Mouse (Mus musculus) kidney, adult 8-10 months (tissue): ENCODE measurements around the gene Lclat1.

ENCODE experiments used
- DNase-seq, 2 experiments: peaks; one replicate each; pipeline ENCODE4 v3.0.0; 2022

Gene Lclat1

GRCm38 (mm10) chr17:73107158-73108157, at the start of gene Lclat1:
Gene Lclat1 (plus strand): TSS chr17:73107985.
- peak; percentile 94 to 96 for DNase-seq

- no peak for DNase-seq
Observed at GRCm38 (mm10) chr17:73058319-73058718, 49.5 kb upstream of the Lclat1 start.

GRCm38 (mm10) chr17:73060224-73060896, 47.4 kb upstream of the Lclat1 start:
- peak in 1 of 2 experiments; percentile 28 for DNase-seq

GRCm38 (mm10) chr17:73060897-73061252, 46.9 kb upstream of the Lclat1 start:
- DNase-seq = no peak

GRCm38 (mm10) chr17:73062701-73063100, 45.1 kb upstream of the Lclat1 start:
- no peak for DNase-seq

GRCm38 (mm10) chr17:73063299-73063698, 44.5 kb upstream of the Lclat1 start:
- DNase-seq = no peak

DNA sequence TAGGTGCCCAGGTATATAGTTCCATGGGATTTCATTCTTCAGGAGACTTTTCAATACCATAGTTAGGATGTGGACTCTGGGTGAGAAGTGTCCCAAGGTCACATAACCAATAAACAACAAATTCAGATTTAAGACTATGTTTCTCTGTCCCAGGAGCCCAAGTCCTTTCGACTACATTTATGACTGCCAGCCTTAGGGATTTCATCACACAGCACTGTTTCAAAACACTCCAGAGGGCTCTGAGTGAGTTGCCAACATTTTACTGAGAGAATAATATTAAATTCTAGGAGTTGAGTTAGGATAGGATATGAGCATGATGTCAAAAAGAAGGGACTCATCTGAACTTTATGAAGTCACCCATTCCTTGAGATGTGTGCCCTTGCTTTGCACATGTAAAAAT, 44.0 kb upstream of the Lclat1 start:
- no peak for DNase-seq

DNA sequence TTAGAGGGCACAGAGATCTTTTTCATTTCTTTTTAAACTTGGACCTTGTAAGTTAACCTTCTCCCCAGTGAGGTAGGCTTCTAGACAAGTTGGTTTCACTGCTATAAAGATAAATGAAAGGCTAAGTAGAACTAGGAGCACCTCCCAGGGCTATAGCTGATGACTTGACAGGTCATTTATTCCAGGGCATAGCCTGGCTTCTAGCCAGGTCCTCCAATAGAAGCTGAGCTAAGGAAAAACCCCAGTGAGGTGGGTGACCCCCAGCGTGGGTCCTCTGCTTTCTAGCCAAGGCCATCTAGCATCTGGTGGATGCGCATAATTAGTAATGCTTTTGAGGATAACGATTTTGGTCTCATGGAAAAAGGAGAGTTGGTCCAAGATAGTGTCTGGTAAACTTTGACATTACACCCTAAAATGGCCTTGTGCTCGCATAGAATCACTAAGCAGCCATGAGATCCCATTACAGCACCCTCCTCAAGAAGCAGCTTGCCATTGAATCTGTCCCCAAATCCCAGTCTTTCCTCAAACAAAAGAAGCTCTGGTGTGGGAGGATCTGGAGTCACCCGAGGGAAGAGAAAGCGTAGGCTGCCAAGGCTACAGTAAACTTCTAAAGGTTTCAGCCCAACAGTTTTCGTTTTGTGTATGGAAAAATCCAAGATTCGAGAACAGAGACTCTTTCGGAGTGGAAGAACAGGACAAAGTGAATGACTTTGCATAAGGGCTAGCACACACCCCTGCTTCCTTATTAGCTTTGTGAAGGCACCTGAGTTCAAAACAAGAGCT, 41.2 kb upstream of the Lclat1 start:
- no peak for DNase-seq

GRCm38 (mm10) chr17:73067423-73067822, 40.4 kb upstream of the Lclat1 start:
- peak; percentile 34 to 35 for DNase-seq

DNA sequence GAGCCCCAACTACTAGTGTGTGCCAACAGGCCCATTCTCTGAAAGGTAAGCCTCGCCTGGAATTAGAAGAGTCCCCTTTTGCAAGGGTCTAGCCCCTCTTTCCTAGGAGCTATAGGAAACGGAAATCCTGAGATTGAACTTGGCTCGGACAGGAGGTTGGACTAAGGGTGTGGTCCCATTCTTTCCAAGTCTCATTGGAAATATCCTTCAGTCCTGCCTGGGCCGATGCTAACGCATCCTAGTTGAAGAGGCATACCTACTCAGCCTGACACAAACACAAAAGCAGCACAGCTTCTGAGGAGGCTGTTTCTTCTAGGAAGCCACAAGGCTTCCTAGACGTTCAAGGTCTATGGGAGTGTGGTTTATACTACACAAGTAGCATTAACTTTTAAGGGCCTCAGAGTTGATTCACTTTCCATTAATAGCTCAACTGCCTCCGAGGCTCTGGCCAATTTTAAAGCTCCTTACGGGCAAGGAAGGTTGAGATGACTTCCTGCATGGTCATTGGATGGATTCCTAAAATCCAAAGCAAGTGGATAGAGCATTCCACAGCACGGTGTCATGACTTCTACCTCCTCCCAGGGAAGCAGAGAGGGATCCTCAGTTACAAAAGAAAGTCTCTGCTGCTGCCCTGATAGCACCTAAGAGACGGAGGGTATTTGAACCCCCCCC, 39.3 kb upstream of the Lclat1 start:
- DNase-seq = no peak

- DNase-seq = no peak
Observed at GRCm38 (mm10) chr17:73070466-73070865, 37.3 kb upstream of the Lclat1 start.

DNA sequence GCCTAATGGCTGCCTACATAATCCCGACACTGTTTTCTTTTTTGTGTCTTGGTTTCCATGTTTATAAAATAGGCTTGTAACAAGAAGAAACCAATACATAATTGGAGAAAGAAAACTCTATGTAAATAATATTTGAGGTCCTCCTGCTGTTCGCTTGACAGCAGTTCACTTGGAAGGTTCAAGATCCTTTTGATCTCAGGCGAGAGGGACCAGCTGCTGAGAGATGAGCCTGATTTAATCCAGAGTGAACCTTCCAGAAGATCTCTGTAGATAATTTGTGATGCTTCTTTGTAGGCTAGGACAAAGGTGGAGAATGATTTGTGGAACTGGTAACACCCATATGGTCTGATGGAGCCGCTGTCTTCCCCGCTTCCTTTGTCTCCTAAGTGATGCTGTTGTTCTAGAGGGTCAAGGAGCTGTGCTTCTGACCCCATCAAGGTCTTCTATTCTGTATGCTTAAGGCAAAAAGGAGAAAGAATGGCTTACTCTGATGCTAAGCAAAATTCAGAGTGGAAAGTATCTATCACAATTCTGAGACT, 36.0 kb upstream of the Lclat1 start:
- DNase-seq = peak in 1 of 2 experiments; percentile 35

DNA sequence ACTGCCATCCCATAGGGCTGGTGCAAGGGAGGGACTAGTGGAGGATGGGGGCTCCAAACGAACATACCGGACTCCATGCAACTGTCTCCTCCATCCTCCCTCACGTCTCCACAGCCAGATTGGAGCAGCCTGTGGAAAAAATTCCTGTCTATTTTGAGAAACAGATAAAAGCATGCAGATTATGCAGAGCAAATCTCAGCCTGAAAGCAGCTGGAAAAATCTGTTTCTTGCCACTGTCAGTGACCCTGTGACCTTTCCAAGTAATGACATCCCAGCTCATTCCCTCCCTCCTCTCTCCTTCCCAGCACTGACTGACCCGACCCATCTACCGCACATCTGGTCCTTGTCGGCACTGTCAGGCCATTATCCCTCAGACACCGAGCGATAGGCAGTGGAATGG, 35.5 kb upstream of the Lclat1 start:
- DNase-seq = peak; percentile 35 to 70

DNA sequence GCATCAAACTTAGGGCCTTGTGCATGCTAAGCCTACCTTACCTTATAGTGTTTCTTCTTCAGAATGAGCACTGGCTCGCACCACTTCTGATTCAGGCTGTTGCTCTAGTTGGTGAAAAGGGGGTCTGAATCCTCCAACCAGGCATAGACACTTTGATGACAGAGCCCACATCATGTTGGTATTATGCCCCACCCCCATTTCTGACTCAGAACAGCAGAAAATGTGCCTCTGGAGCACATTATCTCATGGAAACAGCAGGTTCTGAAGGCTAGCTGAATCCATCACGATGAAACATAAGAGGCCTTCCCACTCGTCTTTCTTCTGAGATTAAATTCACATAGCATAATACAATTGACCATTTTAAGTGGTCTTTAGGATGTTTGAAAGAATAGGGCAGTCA, 33.2 kb upstream of the Lclat1 start:
- no peak for DNase-seq

DNA sequence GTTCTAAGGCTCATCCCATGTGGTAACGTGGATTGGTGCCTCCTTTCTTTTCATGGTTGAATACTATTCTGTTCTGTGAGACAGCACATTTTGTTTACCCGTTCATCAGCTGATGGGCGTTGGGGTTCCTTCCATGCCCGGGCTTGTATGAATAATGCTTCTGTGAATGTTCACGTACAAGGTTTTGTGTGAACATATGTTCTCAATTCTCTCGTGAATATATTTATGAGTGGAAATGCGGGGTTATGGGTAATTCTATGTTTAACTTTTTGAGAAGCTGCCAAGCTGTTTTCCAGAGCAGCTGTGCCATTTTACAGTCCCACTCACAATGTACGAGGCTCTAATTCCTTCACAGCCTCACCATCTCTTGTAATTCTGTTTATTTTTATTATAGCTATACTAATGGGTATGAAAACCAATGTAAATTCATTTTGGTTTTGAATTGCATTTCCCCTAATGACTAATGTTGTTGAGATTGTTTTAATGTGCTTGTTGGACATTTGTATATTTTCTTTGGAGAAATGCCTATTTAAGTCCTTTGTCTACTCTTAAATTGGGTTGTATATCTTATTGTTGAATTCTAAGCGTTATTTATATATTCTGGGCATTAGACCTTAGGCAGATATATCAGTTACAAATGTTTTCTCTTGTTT, 32.4 kb upstream of the Lclat1 start:
- no peak for DNase-seq

DNA sequence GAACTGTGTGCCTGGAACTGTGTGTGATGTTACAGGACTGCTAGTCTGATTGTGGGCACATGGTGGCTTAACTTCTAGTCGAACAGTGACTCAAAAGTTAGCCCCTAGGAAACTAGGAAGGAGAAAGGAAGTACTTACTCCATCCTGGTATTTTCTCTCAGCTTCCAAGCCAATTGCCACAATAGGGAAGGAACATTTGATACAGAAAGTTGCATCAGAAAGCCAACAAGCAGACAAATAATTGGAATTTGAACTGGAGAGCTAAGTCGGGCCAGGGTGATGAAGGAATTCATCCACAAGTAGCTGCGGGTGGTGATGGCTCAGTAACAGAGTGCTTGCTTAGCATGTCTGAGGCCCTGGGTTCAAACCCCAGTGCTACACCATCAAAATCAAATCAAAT, 30.1 kb upstream of the Lclat1 start:
- no peak for DNase-seq

DNA sequence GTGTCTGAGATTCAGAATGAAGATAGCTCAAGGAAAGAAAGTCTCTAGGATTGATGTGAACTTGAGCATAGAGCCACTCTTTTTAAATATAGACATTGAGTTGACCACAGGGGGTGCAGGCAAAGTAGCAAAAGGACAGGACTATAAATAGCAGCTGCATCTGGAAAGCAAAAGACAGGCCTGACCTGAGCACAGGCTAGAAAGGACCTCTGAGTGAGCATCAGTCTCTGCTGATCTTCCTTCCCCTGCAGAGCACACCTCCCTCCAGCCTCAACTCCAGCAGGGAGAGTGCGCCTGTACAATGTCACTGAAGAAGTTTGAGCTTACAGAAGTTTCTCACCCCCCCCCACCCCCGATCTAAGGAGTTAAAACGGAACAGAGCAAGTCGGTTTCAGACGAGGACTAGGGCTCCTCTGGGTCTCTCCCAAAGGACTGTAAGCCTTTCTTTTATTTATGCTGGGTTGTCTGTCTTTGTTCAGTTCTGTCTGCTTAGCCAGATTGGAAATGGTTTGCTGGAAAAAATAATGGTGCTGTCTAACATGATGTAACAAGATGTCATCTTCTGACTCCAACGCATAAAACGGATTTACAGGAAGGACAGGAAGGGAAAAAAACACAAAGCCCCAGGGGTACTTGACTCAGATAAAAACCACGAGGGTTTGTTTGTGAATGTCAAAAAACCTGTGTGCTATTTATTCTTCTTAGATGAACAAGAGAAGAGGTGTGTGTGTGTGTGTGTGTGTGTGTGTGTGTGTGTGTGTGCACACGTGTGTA, 26.2 kb upstream of the Lclat1 start:
- DNase-seq = no peak

GRCm38 (mm10) chr17:73082506-73083196, 25.1 kb upstream of the Lclat1 start:
- no peak for DNase-seq

GRCm38 (mm10) chr17:73087045-73087910, 20.5 kb upstream of the Lclat1 start:
- no peak for DNase-seq
